Mouse (Mus musculus) kidney, adult 8-10 months (tissue): ENCODE results near the gene Rab25.
A peak's percentile ranks its signal among the peaks of the same experiment; 100 is the strongest.
"Not testable (repeated sequence)": the region's sequence is repeated elsewhere in the genome, so short reads cannot be mapped to it uniquely, and the experiment has no call there.

ENCODE experiments used
- DNase-seq, 2 experiments: peaks; one replicate each; pipeline ENCODE4 v3.0.0; 2022

The Rab25 gene

GRCm38 (mm10) chr3:88548180-88548917 lies at the start of gene Rab25:
TSS of gene Rab25 (minus strand) at chr3:88548300.
- peak; percentile 69 to 73 for DNase-seq

GRCm38 (mm10) chr3:88596547-88596946 lies 48.4 kb upstream of the Rab25 start:
- not testable (repeated sequence) for DNase-seq

GRCm38 (mm10) chr3:88593893-88594580 lies 45.9 kb upstream of the Rab25 start:
- DNase-seq = peak; percentile 42 to 54

GRCm38 (mm10) chr3:88592942-88593576 lies 45.0 kb upstream of the Rab25 start:
- no peak for DNase-seq

GRCm38 (mm10) chr3:88591950-88592731 lies 44.0 kb upstream of the Rab25 start:
- peak; percentile 54 to 55 for DNase-seq

GRCm38 (mm10) chr3:88591044-88591443 lies 42.9 kb upstream of the Rab25 start:
- DNase-seq = no peak

GRCm38 (mm10) chr3:88590246-88590645 lies 42.1 kb upstream of the Rab25 start:
- no peak for DNase-seq

GRCm38 (mm10) chr3:88586640-88587039 lies 38.5 kb upstream of the Rab25 start:
- no peak for DNase-seq

- DNase-seq = no peak
Measured at GRCm38 (mm10) chr3:88585769-88586168, 37.7 kb upstream of the Rab25 start.

GRCm38 (mm10) chr3:88579454-88580117 lies 31.5 kb upstream of the Rab25 start:
- peak; percentile 81 to 84 for DNase-seq

- no peak for DNase-seq
Measured at GRCm38 (mm10) chr3:88578498-88579424, 30.7 kb upstream of the Rab25 start.

- not testable (repeated sequence) for DNase-seq
Measured at GRCm38 (mm10) chr3:88577846-88578245, 29.7 kb upstream of the Rab25 start.

- no peak for DNase-seq
Measured at GRCm38 (mm10) chr3:88575540-88575939, 27.4 kb upstream of the Rab25 start, which contains the start of gene Ssr2. TSS of gene Ssr2 (plus strand) at chr3:88575876.

- DNase-seq = no peak
Measured at GRCm38 (mm10) chr3:88573810-88574209, 25.7 kb upstream of the Rab25 start.

GRCm38 (mm10) chr3:88572835-88573234 lies 24.7 kb upstream of the Rab25 start:
- no peak for DNase-seq

- DNase-seq = no peak
Measured at GRCm38 (mm10) chr3:88571856-88572255, 23.8 kb upstream of the Rab25 start.

- DNase-seq = no peak
Measured at GRCm38 (mm10) chr3:88570341-88570740, 22.2 kb upstream of the Rab25 start.

GRCm38 (mm10) chr3:88569694-88570093 lies 21.6 kb upstream of the Rab25 start:
- no peak for DNase-seq

- DNase-seq = no peak
Measured at GRCm38 (mm10) chr3:88569093-88569492, 21.0 kb upstream of the Rab25 start.

- no peak for DNase-seq
Measured at GRCm38 (mm10) chr3:88568615-88569014, 20.5 kb upstream of the Rab25 start.

GRCm38 (mm10) chr3:88567892-88568291 lies 19.8 kb upstream of the Rab25 start:
- DNase-seq = no peak
